Mouse (Mus musculus): Measurements from ENCODE around the gene Myzap.

- no peak for TF ChIP-seq CTCF (IDR thresholded peaks at IDR 0.05; ENCODE audit: low read depth)
- peak; percentile 70; the same call in 1 of the 2 replicates for TF ChIP-seq EP300 (IDR thresholded peaks at IDR 0.05; ENCODE audit: low read depth)
Observed at GRCm38 (mm10) chr9:71485475-71486094, 106.6 kb downstream of the Myzap start, which contains the start of gene Polr2m.
